Mouse (Mus musculus) kidney, postnatal 36 days (tissue): Measurements from ENCODE around the gene Rsl1d1.
A peak's percentile ranks its signal among the peaks of the same experiment; 100 is the strongest.
"Not testable (repeated sequence)": the region's sequence is repeated elsewhere in the genome, so short reads cannot be mapped to it uniquely, and the experiment has no call there.

Experiments
- DNase-seq, 2 experiments: peaks; one replicate each; pipeline ENCODE4 v3.0.0; 2021 to 2022; ENCODE audit warnings: mixed read lengths in 2 of 2

The Rsl1d1 gene

DNA sequence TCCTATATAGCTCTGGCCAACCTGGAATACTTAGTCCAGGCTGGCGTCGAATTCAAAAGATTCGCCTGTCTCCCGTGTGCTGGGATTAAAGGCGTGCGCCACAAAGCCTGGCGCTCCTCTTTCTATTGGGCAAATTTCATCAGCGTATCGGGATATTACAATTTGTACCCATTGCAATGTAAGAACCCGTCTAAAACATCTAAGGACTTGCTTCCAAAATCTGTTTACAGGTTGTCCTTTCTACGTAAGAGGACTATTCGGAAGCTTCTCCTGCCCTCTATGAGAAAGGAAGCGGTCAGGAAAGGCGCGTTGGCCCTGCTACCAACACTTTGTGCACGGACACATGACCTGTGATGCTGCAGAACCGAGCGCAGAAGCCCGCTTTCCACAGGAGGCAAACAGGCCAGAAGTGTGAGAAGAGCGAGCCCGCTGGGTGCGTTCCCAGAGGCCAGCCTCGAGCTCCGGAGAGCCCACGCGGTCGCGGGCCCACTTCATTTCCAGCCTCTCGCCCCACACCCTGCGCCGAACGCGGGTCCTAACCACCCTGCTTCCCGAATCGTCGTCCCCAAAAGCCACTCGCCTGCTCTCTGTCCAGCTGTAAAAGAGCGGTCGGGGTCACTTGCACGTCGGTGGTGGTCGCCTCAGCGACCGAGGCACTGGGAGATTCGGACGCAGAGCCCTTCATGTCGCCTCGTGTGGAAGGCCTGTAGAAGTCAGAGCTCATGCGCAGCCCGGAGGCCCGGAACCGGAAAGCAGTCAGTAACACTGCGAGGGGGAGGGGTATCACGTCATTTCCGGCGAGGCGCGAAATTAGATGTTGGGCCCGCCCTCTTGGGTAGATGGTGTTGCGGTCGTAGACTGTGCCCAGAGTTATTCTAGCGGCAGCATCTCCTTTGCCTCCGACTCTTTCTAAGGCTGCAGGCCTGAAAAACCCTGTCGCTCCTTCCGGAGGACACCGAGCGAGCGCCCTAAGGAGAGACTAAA lies at the start of gene Rsl1d1:
TSS of gene Rsl1d1 (minus strand) at position 761 of the 984 bp plus-strand sequence.
- DNase-seq = peak; percentile 94 to 95

DNA sequence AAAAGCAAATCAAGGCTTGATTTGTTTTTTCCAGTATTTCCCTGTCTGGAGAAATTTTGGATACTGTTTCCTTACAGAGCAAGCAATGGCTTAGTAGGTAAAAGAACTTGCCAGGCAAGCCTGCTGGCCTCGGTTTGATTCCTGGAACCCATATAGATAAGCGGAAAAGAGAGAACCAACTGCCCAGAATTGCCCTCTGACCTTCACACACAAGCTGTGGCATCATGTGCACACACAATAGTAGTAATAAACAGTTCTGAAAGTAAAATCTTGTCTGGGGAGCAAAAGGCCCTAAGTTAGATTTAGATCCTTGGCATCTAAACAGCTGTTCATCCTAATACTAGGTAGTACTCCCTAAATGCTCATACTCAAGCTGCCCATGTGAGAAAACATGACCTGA lies 44.7 kb upstream of the Rsl1d1 start:
- no peak for DNase-seq

DNA sequence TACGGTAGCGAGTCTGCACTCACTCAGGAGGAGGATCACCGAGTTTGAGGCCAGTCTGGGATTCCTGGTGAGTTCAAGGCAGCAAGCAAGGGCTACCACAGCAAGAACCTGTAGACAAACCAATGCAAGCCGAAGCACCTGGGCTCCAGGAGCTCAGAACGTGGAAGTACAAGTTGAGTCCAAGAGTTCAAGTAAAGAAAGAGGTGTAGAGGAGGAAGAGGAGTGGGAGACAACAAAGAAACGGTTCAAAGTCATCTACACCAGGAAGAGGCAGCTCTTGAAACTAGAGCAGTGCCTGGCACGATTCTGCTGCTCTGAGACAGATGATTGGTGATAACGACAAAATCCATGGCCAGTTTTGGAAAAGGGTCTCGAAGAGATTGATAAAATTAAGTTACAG lies 42.6 kb upstream of the Rsl1d1 start:
- no peak for DNase-seq

DNA sequence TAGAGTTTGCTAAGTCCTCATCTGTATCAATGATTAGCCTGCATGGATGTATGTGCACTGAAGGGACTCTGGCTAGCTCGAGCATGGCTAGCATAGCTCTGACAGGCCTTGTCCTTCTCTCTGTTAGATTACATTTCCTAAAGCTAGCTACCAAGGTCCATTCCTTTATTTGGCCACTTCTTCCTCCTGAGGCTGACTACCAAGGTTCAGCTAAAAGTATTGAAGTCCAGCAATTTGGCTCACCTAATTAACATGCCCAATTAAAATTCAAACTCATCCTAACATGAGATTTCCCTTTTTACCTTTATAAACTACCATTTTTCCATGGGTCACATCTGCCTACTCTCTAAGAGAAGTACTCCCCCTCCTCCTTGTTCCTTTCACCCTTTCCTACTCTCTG lies 39.3 kb upstream of the Rsl1d1 start:
- peak in 1 of 2 experiments; percentile 10 for DNase-seq

DNA sequence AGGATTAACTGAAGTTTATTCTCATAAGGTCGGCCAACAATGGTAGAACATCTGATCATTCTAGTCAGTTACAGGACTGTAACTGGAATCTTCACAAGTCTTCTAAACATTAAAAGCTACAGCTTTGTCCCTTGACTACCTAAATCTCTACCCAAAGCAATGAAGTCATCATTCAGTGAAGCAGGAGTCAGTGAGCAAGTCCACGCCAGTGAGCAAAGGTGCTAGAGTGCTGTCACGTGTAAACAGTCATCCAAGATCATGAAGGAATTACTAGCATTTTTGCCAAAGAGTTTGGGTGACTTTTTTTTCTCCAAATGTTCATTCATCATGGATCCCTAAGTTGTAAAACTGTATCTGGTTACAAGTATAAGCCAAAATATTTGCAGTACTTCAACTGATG lies 14.7 kb upstream of the Rsl1d1 start:
- no peak for DNase-seq

DNA sequence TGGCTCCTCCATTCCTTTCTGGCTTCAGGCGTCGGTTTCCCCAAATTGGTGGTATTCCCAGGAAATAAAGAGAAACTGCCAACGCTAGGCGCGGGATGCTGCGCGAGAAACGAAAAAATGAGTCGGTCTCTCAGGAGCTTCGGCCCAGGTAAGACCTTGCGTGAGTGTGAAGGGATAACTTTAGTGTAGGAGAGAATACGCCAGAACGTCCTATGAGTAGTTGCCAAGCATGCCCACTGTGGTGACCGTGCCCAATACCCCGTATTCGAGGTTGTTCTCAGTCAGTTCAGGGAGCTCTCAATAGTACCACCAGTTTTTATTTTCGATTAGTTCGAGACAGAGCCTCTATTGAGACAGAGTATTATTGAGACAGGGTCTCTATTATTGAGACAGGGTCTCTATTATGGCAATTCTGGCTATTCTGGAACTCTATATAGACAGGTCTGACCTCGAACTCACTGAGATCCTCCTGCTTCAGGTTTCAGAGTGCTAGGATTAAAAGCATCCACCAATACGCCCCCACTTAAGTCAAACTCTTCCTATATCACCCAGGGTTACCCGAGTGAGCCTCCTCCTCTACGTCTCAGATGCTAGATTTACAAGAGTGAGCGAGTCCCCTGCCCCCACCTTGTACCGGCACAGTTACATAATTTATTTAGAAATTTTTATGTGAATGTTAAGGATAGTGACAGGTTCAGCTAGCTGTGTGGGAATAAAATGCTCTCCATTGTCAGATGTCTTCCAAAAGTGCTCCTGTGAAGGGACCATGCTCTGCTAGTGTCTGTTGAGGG lies 664 bp upstream of the Rsl1d1 start:
- DNase-seq = no peak

DNA sequence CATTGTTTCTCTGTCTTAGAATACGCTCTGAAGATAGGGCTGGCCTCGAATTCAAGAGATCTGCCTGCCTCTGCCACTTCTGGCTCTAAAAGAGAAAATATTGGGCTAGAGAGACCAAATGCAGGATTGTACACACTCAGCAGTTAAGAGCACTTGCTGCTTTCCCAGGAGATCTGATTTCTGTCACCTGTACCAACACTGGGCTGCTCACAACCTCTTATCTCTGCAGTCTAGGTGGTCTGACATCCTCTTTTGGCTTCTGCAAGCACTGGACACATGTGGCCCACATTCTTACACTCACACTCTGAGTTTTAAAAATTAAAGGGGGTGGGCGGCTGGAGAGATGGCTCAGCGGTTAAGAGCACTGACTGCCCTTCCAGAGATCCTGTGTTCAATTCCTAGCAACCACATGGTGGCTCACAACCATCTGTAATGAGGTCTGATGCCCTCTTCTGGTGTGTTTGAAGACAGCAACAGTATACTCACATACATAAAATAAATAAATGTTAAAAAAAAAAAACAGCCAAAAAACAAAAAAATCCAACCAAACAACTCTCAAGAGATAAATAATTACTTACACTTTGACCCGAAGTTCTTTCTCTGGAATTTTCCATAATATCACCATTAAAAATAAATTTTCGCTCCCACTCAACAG lies 1.3 kb downstream of the Rsl1d1 start:
- DNase-seq = no peak

DNA sequence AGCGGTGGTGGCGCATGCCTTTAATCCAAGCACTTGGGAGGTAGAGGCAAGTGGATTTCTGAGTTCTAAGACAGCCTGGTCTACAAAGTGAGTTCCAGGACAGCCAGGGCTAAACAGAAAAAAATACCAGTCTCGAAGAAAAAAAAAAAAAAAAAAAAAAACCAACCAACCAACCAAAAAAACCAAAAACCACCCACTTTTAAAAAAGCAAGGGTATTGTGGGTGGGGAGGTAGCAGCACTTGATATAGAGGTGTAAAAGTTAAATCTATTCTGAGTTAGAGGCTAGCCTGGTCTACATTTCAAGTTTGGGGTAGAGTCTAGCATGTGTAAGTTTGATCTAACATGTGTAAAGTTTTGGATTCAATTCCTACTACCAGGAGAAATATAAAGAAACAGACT lies 2.9 kb downstream of the Rsl1d1 start:
- no peak for DNase-seq

DNA sequence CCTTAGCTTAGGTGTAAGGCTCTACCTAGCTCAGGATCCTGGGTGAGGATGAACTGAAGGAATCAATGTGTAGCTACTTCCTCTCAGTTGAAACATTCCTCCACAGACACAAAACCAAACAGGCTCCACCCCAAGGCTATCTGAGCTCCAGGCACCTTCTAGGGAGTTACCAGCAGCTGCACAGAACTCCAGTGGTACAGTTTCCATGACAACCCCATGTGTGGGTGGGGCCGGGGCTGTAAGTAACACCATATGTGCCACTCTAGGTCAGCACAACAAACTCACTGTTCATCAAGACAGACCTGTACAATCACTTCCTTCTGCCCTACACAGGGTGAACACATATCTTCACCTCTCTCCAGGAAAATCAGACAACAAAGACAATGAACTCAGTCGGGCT lies 4.7 kb downstream of the Rsl1d1 start:
- no peak for DNase-seq

DNA sequence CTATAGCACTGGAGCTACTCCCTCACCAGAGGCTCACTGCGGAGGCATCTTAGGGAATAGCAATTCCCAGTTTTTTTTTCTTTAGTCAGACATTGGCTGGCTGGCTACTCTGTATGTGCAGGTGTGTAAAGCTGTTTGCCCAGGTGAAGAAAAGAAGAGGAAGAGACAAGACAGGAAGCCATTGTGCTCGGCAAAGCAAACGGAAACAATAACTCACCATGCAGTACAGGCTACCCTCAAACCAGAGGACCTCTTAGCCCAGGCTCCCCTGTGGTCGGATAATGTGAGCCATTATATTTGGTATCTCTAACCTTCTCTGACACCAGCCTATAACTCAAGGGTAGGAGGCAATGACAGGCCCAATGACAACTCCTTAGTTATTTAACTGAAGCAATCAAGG lies 6.1 kb downstream of the Rsl1d1 start:
- no peak for DNase-seq

DNA sequence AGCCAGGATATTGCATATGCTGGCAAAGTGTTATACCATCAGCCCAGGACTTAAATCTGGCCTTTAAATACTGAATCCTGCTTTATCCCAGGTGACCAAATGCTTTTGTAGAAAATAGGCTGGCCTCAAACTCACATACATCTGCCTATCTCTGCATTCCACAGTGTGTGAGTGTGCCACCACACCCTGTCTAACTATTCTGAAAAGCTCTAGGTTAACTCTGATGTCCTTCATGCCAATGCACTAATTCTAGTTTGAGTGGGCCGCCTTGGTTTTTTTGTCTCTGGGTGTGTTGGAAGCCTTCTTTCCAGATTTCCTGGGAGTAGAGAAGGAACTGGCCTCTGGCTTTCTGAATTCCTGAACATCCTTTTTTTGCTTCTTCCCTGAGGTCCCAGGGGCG lies 9.9 kb downstream of the Rsl1d1 start:
- DNase-seq = no peak

DNA sequence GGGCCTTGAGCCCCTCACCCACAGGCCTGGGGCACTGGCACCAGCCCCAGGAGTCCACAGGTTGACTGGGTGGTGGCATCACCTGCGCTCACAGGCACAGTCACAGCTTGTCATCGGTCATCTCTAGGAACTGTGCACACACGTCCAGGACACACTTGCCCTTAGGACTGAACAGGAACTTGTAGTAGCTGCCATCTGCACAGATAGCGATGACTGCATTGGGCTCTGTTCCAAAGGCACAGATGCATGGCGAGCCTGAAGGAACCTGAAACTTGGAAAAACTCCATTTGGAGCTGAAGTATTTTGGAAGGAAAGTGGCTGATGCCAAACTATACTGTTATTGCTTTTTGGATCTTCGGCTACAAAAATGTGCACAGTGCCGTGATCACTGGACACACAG lies 13.0 kb downstream of the Rsl1d1 start:
- no peak for DNase-seq

DNA sequence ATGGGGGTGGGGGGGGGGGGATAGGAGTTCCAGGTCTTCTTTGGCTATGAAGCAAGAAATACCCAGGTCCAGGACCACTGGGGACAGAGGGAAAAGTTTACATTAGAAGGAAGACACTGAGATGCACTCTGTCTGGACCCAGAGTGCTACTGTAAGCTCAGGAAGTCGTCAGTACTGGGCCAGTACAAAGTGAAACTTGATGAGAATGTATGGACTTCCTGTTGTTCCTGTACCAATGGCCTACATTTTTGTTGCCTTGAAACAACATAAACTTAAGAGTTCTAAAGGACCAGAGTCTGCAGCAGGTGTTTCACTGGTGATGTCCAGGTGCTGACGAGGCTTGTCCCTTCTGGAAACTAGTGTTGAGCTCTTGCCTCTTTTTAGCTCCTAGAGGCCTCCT lies 25.7 kb downstream of the Rsl1d1 start:
- DNase-seq = no peak

DNA sequence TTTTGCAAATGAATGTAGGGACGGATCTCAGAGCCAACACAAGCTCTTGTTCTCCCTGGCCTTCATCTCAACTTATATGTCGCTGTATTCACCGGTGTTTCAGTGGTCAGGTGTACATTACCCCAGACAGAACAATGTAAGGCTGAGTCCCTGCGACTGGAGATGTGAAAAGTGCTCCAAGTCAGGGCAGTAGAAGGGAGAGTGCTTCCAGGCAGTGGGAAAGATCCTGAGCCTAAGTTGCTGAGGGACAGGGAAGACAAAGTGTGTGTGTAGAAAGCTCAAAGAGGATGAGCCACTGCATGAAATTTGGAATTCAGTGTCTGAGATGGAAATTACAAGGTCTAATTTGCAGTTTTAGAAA lies 26.3 kb downstream of the Rsl1d1 start:
- no peak for DNase-seq

DNA sequence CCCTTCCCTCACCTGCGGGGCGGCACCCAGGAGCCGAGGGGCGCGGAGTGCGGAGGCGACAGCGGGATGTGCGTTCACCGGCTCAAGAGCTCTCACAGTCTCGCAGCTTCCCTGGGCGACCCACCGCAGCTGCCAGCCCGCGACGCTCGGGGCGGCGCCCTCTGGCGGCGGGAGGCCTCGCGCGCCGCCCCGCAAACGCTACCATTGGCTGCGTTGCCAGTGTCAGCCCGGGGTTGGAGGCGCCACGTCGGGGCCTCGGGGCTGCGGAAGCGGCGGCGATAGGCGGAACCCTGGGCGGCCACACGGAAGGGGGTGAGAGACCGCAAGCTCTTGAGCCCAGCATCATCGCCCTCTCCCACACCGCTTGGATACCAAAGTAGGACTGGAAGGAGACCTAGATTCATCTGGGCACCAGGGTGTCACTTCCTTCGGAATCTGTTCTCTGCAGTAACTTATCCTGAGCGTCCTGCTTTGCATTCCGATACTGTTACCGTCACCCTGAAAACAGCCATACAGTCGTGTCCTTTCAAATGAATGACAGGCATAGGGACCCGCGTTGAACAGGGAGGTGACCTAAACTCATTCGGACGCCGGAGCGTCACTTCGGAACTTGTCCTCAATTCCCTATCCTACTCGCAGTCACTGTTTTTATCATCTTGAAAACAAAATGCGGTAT lies 26.8 kb downstream of the Rsl1d1 start, which contains the start of gene Zc3h7a:
TSS of gene Zc3h7a (minus strand) at position 186 of the 676 bp plus-strand sequence.
- peak; percentile 89 to 94 for DNase-seq

DNA sequence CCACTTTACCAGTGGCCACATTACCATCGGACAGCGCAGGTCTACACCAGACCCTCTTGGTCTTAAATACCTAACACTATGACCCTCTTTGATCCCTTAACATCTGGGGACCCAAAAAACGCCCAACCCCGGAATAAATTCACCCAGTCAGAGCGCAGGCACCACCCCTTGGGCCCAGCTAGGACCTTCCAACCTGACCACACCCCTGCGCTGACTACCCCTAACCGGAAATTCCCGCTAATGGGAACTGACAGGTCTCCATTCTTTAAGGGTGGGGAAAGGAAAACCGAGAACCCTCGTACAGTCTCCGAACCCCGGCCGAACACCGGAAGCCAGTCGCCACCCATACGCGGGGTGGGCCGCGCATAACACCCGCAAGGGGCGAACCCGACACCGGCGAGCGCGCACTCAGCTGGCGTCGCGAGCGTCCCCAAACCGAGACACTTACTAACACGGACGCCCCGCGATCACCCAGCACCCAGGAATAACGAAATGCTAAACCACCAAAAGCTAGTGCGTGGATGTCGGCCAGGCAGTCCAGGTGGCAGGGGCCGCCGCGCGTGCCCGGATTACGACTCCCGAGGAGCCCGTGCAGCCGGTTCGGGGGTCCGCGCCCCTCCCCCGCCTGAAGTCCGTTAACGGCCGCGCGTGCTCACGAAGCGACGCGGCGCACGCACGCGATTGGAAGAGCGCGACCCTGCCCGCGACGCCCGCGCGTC lies 27.5 kb downstream of the Rsl1d1 start:
- peak; percentile 75 for DNase-seq

DNA sequence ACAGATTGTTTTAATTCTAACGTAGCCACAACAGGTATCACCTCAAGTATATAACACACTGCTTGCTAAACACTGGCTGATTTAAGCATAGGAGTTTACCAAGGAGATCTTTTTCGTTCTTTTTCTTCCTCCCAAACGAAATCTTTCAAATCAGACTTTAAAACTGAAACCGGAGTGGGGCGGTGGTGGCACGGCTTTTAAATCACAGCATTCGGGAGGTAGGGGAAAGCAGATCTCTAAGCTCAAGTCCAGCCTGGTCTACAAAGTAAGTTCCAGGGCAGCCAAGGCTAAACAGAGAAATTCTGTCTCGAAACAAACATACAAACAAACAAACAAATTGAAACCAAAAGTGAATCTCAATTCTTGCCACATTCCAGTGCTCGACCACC lies 28.0 kb downstream of the Rsl1d1 start:
- no peak for DNase-seq

DNA sequence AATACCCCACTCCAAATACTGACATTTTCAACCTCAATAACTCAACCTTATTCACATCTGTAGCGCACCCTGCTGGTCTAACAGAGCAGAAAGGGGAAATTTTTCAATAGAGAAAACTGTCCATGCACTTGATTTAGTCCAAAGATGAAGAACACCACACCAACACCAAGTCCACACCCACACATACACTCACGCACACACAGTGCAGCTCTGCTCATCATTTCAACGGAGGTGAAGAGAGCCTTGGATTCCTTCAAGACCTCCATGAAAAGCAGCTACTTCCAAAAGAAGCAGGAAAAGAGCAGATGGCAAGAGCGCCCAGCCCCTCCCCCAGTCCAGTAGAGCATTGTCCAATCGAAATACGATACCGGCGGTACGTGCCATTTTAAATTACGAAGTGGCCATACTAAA lies 28.5 kb downstream of the Rsl1d1 start:
- DNase-seq = peak; percentile 44 to 75

DNA sequence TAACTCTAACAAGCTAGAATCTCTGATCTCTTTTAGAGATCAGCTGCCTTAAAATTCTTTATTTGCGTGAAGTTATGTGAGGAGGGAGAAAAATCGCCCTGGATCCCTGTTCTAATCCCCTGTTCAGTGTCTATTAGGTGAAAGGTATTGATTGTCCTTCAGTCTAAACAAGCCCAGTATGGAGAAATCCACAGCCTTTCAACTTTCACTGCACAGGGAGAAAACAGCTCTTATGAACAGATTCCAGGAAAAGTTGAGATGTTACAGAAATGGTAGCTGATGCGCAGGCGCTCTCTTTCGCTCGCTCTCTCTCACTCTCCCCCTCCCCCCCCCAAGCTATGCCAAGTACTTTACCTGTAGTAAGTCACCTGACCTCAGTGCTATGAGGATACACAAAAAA lies 31.5 kb downstream of the Rsl1d1 start:
- no peak for DNase-seq

DNA sequence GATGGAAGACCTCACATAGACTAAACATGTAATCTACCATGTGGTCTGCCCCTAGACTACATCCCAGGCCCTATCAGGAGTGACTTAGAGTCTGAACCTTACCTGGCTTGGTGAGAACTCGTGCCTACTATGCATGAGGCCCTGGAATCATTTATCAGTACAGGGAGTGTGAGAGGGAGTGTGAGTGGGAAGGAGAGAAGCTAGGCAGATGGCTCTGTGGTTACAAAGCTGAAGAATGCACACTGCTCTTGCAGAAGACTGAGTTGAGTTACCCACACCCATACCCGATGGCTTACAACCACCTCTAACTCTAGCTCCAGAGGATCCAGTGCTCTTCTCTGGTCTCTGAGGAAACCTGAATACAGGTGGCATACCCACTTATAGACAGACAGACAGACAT lies 36.7 kb downstream of the Rsl1d1 start:
- DNase-seq = no peak

DNA sequence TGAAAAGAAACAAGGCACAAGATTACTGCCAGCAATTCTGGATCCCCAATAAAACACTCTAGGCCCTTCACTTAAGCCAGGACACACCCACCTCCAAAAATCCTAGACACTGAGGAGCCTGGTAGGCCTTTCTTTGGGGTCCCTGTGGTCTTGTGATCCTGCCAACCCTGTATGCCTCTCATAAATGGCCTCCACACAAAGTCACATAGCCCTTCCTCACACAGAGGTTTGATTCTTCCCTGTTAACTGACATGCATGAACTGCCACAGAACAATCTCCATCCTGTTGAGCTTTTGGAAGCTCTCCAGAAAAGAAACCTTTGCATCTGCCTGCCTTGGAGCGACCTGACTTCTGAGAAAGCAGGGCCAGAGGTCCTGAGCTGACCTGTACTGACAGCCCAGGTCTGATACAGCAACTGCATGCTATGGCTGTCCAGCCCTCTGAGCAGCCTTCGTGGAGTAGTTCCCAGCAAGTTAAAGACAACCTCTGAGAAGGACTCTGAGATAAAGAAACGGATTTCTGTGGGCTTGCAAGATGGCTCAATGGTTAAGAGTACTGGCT lies 38.4 kb downstream of the Rsl1d1 start:
- DNase-seq = peak; percentile 44 to 49

DNA sequence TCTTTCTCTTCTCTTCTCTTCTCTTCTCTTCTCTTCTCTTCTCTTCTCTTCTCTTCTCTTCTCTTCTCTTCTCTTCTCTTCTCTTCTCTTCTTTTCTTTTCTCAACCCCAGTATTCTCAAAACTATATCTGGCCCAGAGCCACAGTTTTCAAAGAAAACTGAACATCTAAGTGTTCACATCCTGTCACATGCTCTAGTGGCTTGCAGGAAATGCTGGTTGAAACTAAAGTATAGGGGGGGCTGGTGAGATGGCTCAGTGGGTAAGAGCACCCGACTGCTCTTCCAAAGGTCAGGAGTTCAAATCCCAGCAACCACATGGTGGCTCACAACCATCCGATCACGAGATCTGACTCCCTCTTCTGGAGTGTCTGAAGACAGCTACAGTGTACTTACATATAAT lies 45.4 kb downstream of the Rsl1d1 start:
- not testable (repeated sequence) for DNase-seq
